Mouse (Mus musculus) embryonic facial prominence, embryonic 13.5 days (tissue): ENCODE data around the gene Panx1. TPM values are rescaled to one million over a fixed set of nuclear protein-coding genes. Genes with fewer than 3 reads are reported as not detected.

Experiments
- ATAC-seq: fragments of 200-750 bp; cut with Nextera tagmentation; 2 replicates; pipeline ENCODE4 v1.8.0; 2017; ENCODE audit warnings: low read depth; ENCODE audit not compliant: insufficient number of reproducible peaks, insufficient read depth, low FRiP score, low TSS enrichment
- H3K27ac ChIP-seq: fragments of 300-500 bp; sonication (generic); 2 replicates; pipeline ENCODE4 v1.5.1; 2015; ENCODE audit warnings: moderate library complexity, mild to moderate bottlenecking, inconsistent platforms
- H3K27me3 ChIP-seq: fragments of 300-500 bp; sonication (generic); 2 replicates; pipeline ENCODE4 v1.6.1; 2015; ENCODE audit warnings: mild to moderate bottlenecking, inconsistent platforms
- H3K36me3 ChIP-seq: fragments of 300-500 bp; sonication (generic); 2 replicates; pipeline ENCODE4 v1.6.1; 2015; ENCODE audit warnings: mild to moderate bottlenecking, inconsistent platforms
- H3K4me1 ChIP-seq: fragments of 300-500 bp; sonication (generic); 2 replicates; pipeline ENCODE4 v1.6.1; 2015; ENCODE audit warnings: inconsistent platforms
- H3K4me2 ChIP-seq: fragments of 300-500 bp; sonication (generic); 2 replicates; pipeline ENCODE4 v1.6.1; 2015; ENCODE audit warnings: moderate library complexity, mild to moderate bottlenecking, inconsistent platforms
- H3K4me3 ChIP-seq: fragments of 300-500 bp; sonication (generic); 2 replicates; pipeline ENCODE4 v1.5.1; 2015; ENCODE audit warnings: mild to moderate bottlenecking, inconsistent platforms
- H3K9ac ChIP-seq: fragments of 300-500 bp; sonication (generic); 2 replicates; pipeline ENCODE4 v1.6.1; 2015; ENCODE audit warnings: mild to moderate bottlenecking, inconsistent platforms
- H3K9me3 ChIP-seq: fragments of 300-500 bp; sonication (generic); 2 replicates; pipeline ENCODE4 v1.6.1; 2016; ENCODE audit warnings: inconsistent platforms
- WGBS: fragments of 180-500 bp; shearing (Covaris S2); methylation state at CpG from one replicate; pipeline ENCODE4 v1.1.7; 2015; ENCODE audit warnings: mixed read lengths; 5-methylcytosine and 5-hydroxymethylcytosine counted together
- polyA plus RNA-seq: library from polyadenylated mRNA; unstranded; fragments of >200 nt; fragmentation: Nextera tagmentation; extraction: Ambion mirVana; gene quantifications from 2 replicates; pipeline ENCODE4 v1.2.1, GENCODE M21; 2015

Panx1 gene
- polyA plus RNA-seq, 1 experiment from 2014 or later = 52.7 TPM

DNA sequence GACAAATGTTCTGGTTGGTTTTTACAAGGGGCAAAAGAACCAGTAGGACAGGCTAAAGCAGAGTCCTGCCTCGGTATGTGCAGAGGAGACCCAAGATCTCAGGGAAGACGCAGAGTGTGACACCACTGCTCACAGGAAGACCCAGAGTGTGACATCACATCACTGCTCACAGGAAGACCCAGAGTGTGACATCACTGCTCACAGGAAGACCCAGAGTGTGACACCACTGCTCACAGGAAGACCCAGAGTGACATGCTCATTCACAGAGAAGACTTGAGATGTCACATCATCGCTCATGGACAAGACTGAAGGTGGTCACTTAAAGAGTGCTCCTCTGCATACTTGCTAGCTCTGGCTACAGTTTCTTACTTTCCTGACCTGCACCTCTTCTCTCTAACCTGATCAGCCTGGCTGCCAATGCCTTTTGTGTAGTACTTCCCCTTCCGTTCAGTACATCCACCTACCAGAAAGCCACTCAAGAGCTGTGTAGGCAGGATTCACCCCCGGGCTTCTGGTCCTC is 24.7 kb downstream of the Panx1 start:
- no peak overlapping the region for H3K27ac ChIP-seq
- 92% methylated on average over 5 of the region's 5 CpGs for WGBS
- no peaks in the 10 kb centered on the region for H3K27me3 ChIP-seq
- no peaks in the 10 kb centered on the region for H3K4me1 ChIP-seq
- no peak overlapping the region for H3K4me3 ChIP-seq
- ATAC-seq = no peak
- H3K36me3 ChIP-seq = peaks cover 37% of the 10 kb centered on the region
- no peak overlapping the region for H3K9ac ChIP-seq
- no peaks in the 10 kb centered on the region for H3K9me3 ChIP-seq
- no peak overlapping the region for H3K4me2 ChIP-seq

DNA sequence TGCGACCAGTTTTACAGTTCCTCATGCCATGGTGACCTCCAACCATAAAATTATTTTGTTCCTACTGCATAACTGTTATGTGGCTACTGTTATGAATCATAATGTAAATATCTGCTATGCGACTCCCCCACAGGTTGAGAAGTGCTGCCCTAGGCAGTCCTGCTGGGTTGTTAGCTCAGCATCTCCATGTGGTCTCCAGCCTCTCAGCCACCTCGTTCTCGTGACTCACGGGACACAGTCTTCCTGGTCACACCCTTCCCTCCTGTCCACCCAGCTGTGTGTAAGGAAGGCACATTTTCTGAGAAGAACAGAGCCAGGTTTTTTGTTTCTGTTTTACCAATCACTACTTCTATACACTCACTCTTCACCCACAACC is 26.5 kb downstream of the Panx1 start:
- no peaks in the 10 kb centered on the region for H3K27me3 ChIP-seq
- H3K27ac ChIP-seq = no peak overlapping the region
- H3K4me3 ChIP-seq = no peak overlapping the region
- H3K4me2 ChIP-seq = no peak overlapping the region
- ATAC-seq = no peak
- no peaks in the 10 kb centered on the region for H3K4me1 ChIP-seq
- H3K36me3 ChIP-seq = peaks cover 44% of the 10 kb centered on the region
- H3K9me3 ChIP-seq = no peaks in the 10 kb centered on the region
- 80% methylated on average over 5 of the region's 5 CpGs for WGBS
- no peak overlapping the region for H3K9ac ChIP-seq

DNA sequence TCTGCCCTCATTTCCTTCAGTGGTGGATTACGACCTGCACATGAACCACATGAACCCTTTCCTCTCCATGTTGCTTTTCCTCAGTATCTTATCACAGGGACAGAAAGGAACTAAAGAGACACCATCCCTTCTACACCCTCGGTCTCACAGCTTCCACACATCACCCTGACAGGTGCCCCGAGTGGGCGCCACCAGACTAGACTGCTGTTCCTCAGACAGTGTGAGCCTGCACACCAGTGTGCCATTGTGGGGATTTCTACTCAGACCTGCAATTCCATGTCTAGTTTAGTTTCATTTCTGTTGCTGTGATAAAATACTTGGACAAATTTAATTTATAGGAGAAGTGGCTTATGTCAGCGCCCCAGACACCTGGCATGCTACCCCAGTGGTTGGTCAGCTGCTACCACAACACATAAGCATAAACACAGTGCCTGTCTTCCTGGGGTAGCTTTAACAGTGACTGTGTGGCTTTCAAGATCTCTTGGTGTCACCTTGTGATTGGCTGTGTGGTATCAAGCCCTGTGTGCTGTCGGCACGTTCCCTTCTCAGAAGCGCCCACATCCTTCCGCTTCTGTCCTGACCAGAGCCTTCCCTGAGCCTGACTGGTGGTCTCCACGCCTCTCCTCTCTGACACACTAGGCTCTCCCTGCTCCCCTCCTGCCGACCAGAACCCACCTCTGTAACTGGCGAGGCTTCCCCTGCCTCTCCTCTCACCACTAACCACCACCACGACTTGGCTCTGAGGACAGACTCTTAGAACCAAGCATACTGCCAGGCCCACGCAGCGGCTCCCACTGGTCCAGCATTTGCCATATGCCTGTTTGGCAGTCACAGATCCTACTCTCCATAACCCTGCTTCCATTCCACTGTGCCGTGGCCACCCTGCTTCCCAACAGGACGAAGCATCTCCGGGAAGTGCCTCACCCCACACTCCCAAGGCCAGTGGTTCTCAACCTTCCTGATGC is 27.2 kb downstream of the Panx1 start:
- no peak overlapping the region for H3K4me3 ChIP-seq
- ATAC-seq = no peak
- no peak overlapping the region for H3K27ac ChIP-seq
- H3K9me3 ChIP-seq = no peaks in the 10 kb centered on the region
- H3K36me3 ChIP-seq = peaks cover 45% of the 10 kb centered on the region
- H3K27me3 ChIP-seq = no peaks in the 10 kb centered on the region
- H3K4me2 ChIP-seq = no peak overlapping the region
- H3K9ac ChIP-seq = no peak overlapping the region
- no peaks in the 10 kb centered on the region for H3K4me1 ChIP-seq
- WGBS = 88% methylated on average over 18 of the region's 18 CpGs

DNA sequence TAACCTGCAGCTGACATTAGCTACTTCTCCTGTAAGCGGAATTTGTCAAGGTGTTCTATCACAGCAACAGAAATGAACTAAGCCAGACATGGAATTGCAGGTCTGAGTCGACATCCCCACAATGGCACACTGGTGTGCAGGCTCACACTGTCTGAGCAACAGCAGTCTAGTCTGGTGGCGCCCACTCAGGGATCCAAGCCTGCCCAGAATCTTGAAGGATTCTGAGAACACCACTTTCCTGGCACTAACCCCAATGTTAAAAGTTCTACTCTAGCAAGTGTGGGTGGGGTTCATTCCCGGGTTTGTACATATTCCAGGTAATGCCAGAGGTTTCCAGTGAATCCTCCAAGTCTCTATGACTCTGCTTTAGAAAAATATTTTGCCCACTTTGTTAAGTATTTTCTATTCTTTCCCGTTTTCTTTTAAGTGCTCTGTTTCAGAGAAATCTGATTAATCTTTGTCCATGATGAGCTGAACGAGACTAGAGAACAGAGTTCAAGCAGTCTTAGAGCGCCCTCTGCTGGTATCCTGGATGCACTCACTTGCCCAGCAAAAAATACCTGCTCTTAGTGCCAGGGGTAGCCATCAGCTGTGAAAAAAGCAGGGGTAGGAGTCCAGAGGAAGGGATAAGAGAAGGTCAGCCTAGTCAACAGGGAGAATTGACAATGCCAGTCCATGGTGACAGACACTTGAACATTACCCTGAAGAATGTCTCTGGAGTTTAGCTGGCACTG is 29.9 kb downstream of the Panx1 start:
- Histone ChIP-seq H3K36me3 (peaks cover 37% of the 10 kb centered on the region), H3K27ac (no peak overlapping the region), H3K4me3 (no peak overlapping the region), H3K27me3 (no peaks in the 10 kb centered on the region), H3K4me1 (no peaks in the 10 kb centered on the region), H3K4me2 (no peak overlapping the region), H3K9ac (no peak overlapping the region), H3K9me3 (no peaks in the 10 kb centered on the region)
- no peak for ATAC-seq
- WGBS = 55% methylated on average over 7 of the region's 7 CpGs

DNA sequence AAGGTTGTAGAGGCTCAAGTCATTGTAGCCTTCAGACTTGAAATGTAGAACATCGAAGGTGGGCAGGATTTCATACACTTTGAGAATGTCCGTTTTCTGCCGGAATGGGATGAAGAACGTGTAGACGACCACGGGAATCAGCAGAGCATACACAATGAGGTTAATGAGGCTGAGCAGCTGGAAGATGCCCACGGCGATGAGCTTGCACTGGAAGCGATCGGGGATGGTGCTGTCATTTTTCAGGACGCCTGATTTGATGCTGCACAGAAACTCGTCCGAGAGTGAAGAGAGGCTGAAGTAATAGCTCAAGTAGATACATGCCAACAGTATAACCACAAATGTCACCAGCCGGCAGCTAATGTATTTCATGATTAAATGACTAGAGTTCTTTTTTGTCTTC is 37.7 kb downstream of the Panx1 start:
- H3K4me1 ChIP-seq = peaks cover 21% of the 10 kb centered on the region
- H3K36me3 ChIP-seq = peaks cover 48% of the 10 kb centered on the region
- H3K4me3 ChIP-seq = no peak overlapping the region
- H3K27ac ChIP-seq = no peak overlapping the region
- no peak for ATAC-seq
- no peaks in the 10 kb centered on the region for H3K27me3 ChIP-seq
- H3K9ac ChIP-seq = no peak overlapping the region
- H3K9me3 ChIP-seq = no peaks in the 10 kb centered on the region
- no peak overlapping the region for H3K4me2 ChIP-seq
- WGBS = 89% methylated on average over 14 of the region's 14 CpGs

DNA sequence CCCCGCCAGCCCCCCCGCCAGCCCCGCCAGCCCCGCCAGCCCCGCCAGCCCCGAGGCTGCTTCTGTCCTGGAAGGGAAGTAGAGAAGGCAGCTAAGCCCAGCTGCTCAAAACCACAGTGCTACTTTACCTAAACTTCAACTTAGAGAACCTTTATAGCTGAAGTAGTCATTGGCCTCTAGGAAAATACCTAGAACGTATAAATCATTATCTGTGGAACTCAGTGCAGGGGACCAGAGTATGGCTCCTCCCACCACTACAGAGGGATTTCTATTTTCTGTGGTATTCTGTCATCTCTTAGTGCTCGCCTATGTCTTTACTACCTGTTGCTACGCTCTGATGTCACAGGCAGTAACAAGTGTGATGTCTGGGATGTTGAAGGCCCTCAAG is 41.0 kb downstream of the Panx1 start:
- H3K9ac ChIP-seq = 0 out of 2 replicates have a peak overlapping the region, but pooled peaks have one; percentile 37
- peak overlapping the region; percentile 18; the same call in 1 of the 2 replicates for H3K4me2 ChIP-seq
- peaks cover 43% of the 10 kb centered on the region for H3K36me3 ChIP-seq
- no peaks in the 10 kb centered on the region for H3K27me3 ChIP-seq
- H3K27ac ChIP-seq = no peak overlapping the region
- 35% methylated on average over 9 of the region's 9 CpGs for WGBS
- H3K9me3 ChIP-seq = no peaks in the 10 kb centered on the region
- no peak overlapping the region for H3K4me3 ChIP-seq
- no peak for ATAC-seq
- peaks cover 21% of the 10 kb centered on the region for H3K4me1 ChIP-seq

DNA sequence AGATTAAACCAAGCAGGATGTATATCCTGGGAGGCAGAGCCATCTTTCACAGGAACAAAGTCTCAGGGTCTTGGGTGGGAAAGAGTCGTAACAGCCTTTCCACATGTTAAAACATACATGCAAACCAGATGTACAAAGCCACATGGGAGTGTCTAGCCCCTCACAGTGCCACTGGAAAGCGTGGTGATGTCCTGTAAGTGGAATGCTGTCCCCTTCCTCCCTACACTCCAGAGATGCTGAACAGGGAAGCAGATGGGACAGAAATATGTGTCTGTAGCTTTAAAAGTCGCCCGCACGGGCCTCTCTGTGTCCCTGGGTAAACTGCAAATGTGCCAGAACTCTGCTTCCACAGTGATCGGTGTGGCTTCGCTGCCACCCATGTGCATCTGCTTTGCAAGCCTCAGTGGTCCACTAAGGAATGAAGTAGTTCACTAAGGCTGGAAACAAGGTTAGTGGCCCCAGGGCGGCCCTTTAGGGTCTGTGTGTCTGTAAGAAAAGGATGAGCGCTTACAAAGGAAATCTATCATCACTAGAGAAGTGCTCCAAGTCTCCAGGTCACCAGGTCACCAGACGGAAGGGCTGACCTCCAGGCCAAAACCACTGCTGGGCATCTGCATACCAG is 41.5 kb downstream of the Panx1 start:
- Histone ChIP-seq H3K9ac (0 out of 2 replicates have a peak overlapping the region, but pooled peaks have one; percentile 37), H3K36me3 (peaks cover 38% of the 10 kb centered on the region), H3K4me2 (peak overlapping the region; percentile 18; the same call in 1 of the 2 replicates), H3K9me3 (no peaks in the 10 kb centered on the region), H3K27me3 (no peaks in the 10 kb centered on the region), H3K27ac (peak overlapping the region; percentile 41; the same call in 1 of the 2 replicates), H3K4me1 (peaks cover 21% of the 10 kb centered on the region), H3K4me3 (no peak overlapping the region)
- no peak for ATAC-seq
- WGBS = 29% methylated on average over 10 of the region's 10 CpGs

DNA sequence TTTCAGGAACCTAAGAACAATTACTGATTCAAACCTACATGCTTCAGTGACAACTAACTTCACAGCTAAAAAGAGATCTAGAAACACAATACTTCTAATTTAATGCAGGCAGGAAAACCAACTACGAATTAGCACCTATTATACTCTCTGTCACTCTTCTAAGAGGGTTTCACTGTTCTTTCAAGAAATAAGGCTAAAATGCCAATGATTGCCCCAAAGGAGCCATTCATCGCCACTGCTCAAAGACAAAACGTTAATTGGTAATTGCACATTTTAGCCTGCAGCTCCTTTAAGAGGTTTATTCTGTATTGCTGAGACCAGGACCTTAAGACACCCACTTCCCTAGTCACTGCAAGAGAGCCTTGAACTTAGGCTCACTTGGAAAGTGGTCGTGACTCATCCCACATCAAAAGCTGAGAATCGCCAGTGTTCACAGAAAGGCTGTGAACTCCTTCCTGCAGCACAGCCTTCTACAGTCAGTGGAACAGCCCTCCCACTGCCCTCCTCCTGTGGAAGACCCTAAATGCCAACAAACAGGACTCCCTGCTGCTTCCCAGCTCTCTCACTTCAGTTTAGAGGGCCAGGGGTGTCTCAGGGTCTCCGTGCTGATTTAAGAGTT is 42.2 kb downstream of the Panx1 start:
- 0 out of 2 replicates have a peak overlapping the region, but pooled peaks have one; percentile 41 for H3K27ac ChIP-seq
- peaks cover 21% of the 10 kb centered on the region for H3K4me1 ChIP-seq
- H3K36me3 ChIP-seq = peaks cover 35% of the 10 kb centered on the region
- no peaks in the 10 kb centered on the region for H3K27me3 ChIP-seq
- no peak overlapping the region for H3K4me3 ChIP-seq
- H3K4me2 ChIP-seq = no peak overlapping the region
- no peak overlapping the region for H3K9ac ChIP-seq
- WGBS = 28% methylated on average over 6 of the region's 6 CpGs
- H3K9me3 ChIP-seq = no peaks in the 10 kb centered on the region
- ATAC-seq = no peak

DNA sequence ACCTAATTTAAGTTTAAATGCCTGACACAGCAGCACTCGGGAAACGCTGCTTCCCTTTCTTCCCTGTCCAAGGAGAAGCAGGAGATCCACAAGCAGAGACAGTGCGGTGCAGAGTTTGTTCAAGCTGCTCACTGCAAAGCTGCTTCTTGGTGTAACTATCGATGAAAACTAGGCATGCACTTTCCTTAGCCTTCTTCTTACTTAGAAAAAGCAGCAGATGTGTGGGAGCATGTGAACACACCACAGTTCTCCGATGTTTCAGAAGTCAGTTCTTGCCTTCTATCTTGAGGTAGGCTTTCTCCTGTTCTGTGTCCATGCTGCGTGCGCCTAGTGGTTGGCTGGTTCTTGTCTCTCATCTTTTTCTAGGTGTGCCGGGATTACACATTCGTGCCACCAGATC is 46.5 kb downstream of the Panx1 start:
- H3K9ac ChIP-seq = no peak overlapping the region
- no peaks in the 10 kb centered on the region for H3K9me3 ChIP-seq
- H3K27me3 ChIP-seq = no peaks in the 10 kb centered on the region
- ATAC-seq = no peak
- H3K4me2 ChIP-seq = no peak overlapping the region
- 92% methylated on average over 9 of the region's 9 CpGs for WGBS
- H3K36me3 ChIP-seq = peaks cover 7% of the 10 kb centered on the region; the same call in 1 of the 2 replicates
- H3K4me1 ChIP-seq = peaks cover 15% of the 10 kb centered on the region
- no peak overlapping the region for H3K27ac ChIP-seq
- H3K4me3 ChIP-seq = no peak overlapping the region

DNA sequence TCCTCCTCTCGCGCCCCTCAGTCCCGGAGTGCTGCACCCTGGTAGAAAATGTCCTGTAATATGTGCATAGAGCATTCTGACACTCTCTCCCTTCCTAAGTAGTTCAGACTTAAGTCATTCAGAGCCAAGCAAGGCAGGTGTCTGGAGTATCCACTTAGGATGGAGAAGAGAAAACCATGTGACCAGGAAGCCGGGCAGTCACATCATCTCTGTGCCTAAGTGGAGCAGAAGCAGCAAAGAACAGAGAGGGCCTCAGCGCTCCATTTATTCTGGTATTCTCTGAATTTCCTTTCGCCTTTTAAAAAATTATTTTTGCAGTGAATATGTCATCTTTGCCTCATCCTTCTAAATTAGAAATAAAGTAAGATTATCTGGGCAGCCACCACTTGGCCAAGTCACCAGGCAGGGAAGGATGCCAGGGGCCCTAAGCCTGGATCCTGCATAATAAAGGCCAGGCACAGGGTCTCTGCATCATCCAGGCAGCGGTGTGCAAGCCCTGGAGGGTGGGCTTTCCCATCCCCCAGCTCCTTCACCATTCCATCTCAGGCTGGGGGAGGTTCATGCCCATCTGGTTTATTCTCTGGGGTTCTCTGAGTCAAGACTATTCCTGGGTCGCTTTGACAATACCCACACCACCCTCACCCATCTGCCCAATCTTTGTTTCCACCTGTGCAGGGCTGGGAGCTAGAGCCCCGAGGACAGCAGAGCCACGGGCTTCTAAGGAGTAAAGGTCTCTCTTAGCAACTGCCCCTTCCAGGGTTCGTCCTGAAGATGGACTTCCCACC is 47.8 kb downstream of the Panx1 start:
- Histone ChIP-seq H3K4me1 (peaks cover 4% of the 10 kb centered on the region; the same call in 1 of the 2 replicates), H3K27ac (no peak overlapping the region), H3K9me3 (no peaks in the 10 kb centered on the region), H3K9ac (no peak overlapping the region), H3K36me3 (peaks cover 7% of the 10 kb centered on the region; the same call in 1 of the 2 replicates), H3K4me3 (no peak overlapping the region), H3K27me3 (no peaks in the 10 kb centered on the region), H3K4me2 (no peak overlapping the region)
- WGBS = 73% methylated on average over 11 of the region's 11 CpGs
- ATAC-seq = no peak
